Mouse (Mus musculus) 3T3-L1 (cell line): Measurements from ENCODE around the gene Olfr549.

Experiments
- DNase-seq: peaks from one replicate; pipeline ENCODE4 v3.0.0-alpha.2; 2015; ENCODE audit warnings: low read depth, low spot score

Olfr549 gene

GRCm38 (mm10) chr7:102591786-102592185 lies 42.1 kb downstream of the Olfr549 start, which contains the start of gene Olfr551:
TSS of gene Olfr551 (minus strand) at chr7:102591886.
- DNase-seq = no peak

- no peak for DNase-seq
Observed at GRCm38 (mm10) chr7:102597378-102598031, 47.8 kb downstream of the Olfr549 start, which contains the start of gene Olfr552. TSS of gene Olfr552 (plus strand) at chr7:102597770.
